ENCODE assay signal across 16 mouse cellular contexts in genomic region chr15:5194446-5194845, GRCm38 (mm10). TPM values are rescaled to one million over a fixed set of nuclear protein-coding genes. Genes with fewer than 3 reads are reported as not detected.
DNase-seq lines count a peak whose midpoint lies in the region; ATAC-seq and TF ChIP-seq lines count a peak whose summit lies in the region.
"Had no signal": no experiment of that assay in that cellular context is flagged by ENCODE, and none has a peak within 500 bp of the region (broad histone marks: within the 10 kb centered on the region; RNA-seq: fewer than 3 reads in every experiment).

No protein-coding gene starts in this region.

- no peaks in the 10 kb centered on the region; the same call in 1 of the 2 replicates for H3K4me1 ChIP-seq in intestine, embryonic 16.5 days (ENCODE audit: control insufficient read depth, insufficient read depth, low read length)
- H3K4me1 ChIP-seq in intestine, postnatal 0 days (replicated peaks; ENCODE audit: control insufficient read depth, insufficient read depth, low read length) = no peaks in the 10 kb centered on the region
- H3K4me1 ChIP-seq in olfactory bulb, adult 2 months (ENCODE audit: control insufficient read depth, insufficient read depth, low read length) = peaks cover 8% of the 10 kb centered on the region; the same call in 1 of the 2 replicates
- H3K4me1 ChIP-seq: forebrain, embryonic 13.5 days; midbrain, embryonic 13.5 days had no signal

- no peak for ATAC-seq in intestine, embryonic 16.5 days
- ATAC-seq in intestine, postnatal 0 days = no peak
- ATAC-seq: forebrain, embryonic 13.5 days had no signal

- WGBS in intestine, embryonic 16.5 days = 81% methylated on average over 6 of the region's 6 CpGs
- 67% methylated on average over 6 of the region's 6 CpGs for WGBS in intestine, postnatal 0 days
- 58% methylated on average over 6 of the region's 6 CpGs for WGBS in olfactory bulb, adult 2 months

- H3K4me2 ChIP-seq in intestine, embryonic 16.5 days (ENCODE audit: low read depth, low read length) = no peak overlapping the region
- no peak overlapping the region for H3K4me2 ChIP-seq in intestine, postnatal 0 days (replicated peaks; ENCODE audit: low read depth)
- H3K4me2 ChIP-seq: forebrain, embryonic 13.5 days; limb, embryonic 13.5 days; midbrain, embryonic 13.5 days had no signal

- peaks cover 2% of the 10 kb centered on the region; the same call in 1 of the 2 replicates for H3K36me3 ChIP-seq in intestine, embryonic 16.5 days (ENCODE audit: control insufficient read depth, insufficient read depth, low read length)
- peaks cover 10% of the 10 kb centered on the region for H3K36me3 ChIP-seq in intestine, postnatal 0 days (ENCODE audit: control insufficient read depth, insufficient read depth)

- no peaks in the 10 kb centered on the region for H3K9me3 ChIP-seq in intestine, embryonic 16.5 days (ENCODE audit: control insufficient read depth, low read length)
- no peaks in the 10 kb centered on the region for H3K9me3 ChIP-seq in intestine, postnatal 0 days (ENCODE audit: control insufficient read depth)
- H3K9me3 ChIP-seq: forebrain, embryonic 13.5 days; heart, embryonic 10.5 days; limb, embryonic 13.5 days; midbrain, embryonic 13.5 days had no signal

- TF ChIP-seq CTCF in intestine, postnatal 0 days (IDR thresholded peaks at IDR 0.05; ENCODE audit: low read depth) = no peak
- TF ChIP-seq CTCF in olfactory bulb, adult 2 months (IDR thresholded peaks at IDR 0.05; ENCODE audit: insufficient read depth, low read depth, low read length) = no peak

- DNase-seq in MN1 (ENCODE audit: low spot score) = peak; percentile 19
- peak; percentile 23 for DNase-seq in adrenal gland, adult 8-10 months
- no peak for DNase-seq in right cerebral cortex, postnatal 14 days
- DNase-seq in cerebellum, postnatal 14 days = no peak
- DNase-seq: cerebellum, adult 11-12 months; gastrocnemius, postnatal 14 days; lung, adult 18-20 months; lung, postnatal 4 days had no signal

- H3K27me3 ChIP-seq in intestine, embryonic 16.5 days (replicated peaks; ENCODE audit: control insufficient read depth, insufficient read depth, low read length) = no peaks in the 10 kb centered on the region
- H3K27me3 ChIP-seq in intestine, postnatal 0 days (replicated peaks; ENCODE audit: control insufficient read depth, insufficient read depth, low read length) = no peaks in the 10 kb centered on the region
- H3K27me3 ChIP-seq: CH12.LX; forebrain, embryonic 13.5 days; limb, embryonic 13.5 days; midbrain, embryonic 13.5 days had no signal

- no peak overlapping the region for H3K9ac ChIP-seq in intestine, embryonic 16.5 days (ENCODE audit: low read depth, low read length)
- no peak overlapping the region for H3K9ac ChIP-seq in intestine, postnatal 0 days (ENCODE audit: low read depth, low read length)
- H3K9ac ChIP-seq: forebrain, embryonic 13.5 days; limb, embryonic 13.5 days; midbrain, embryonic 13.5 days had no signal

- H3K4me3 ChIP-seq in intestine, embryonic 16.5 days (ENCODE audit: low read length) = no peak overlapping the region
- no peak overlapping the region for H3K4me3 ChIP-seq in intestine, postnatal 0 days (ENCODE audit: low read depth, low read length)
- H3K4me3 ChIP-seq in olfactory bulb, adult 2 months (ENCODE audit: insufficient read depth, low read depth, low read length) = no peak overlapping the region
- H3K4me3 ChIP-seq: forebrain, embryonic 13.5 days; heart, embryonic 10.5 days; limb, embryonic 13.5 days; midbrain, embryonic 13.5 days had no signal

- H3K27ac ChIP-seq in intestine, embryonic 16.5 days (ENCODE audit: low read length) = peak overlapping the region; percentile 7; the same call in 1 of the 2 replicates
- H3K27ac ChIP-seq in intestine, postnatal 0 days (ENCODE audit: low read depth, low read length) = no peak overlapping the region
- 0 out of 2 replicates have a peak overlapping the region, but pooled peaks have one; percentile 27 for H3K27ac ChIP-seq in olfactory bulb, adult 2 months (ENCODE audit: insufficient read depth, low read depth, low read length)
- H3K27ac ChIP-seq: forebrain, embryonic 13.5 days; heart, embryonic 10.5 days; limb, embryonic 13.5 days; midbrain, embryonic 13.5 days had no signal

- no peak for TF ChIP-seq POLR2A in olfactory bulb, adult 2 months (IDR thresholded peaks at IDR 0.05; ENCODE audit: insufficient read depth, low read depth, low read length)

RNA-seq across cellular contexts. Expression of gene Ttc33, which starts 9.1 kb away (rescaled TPM):
- polyA plus RNA-seq in intestine, embryonic 16.5 days (2015; fragmentation: Nextera tagmentation; extraction: Ambion mirVana) = 32.0 and 32.9 TPM in 2 replicates
- polyA plus RNA-seq in intestine, postnatal 0 days (2015; fragmentation: Nextera tagmentation; extraction: Ambion mirVana) = 26.0 and 28.8 TPM in 2 replicates
- total RNA-seq in adrenal gland, adult 8-10 months (2022) = 10 to 100 TPM; 61.4 to 94.8 (median 70.7) TPM
- polyA plus RNA-seq in olfactory bulb, adult 2 months (2012; ENCODE audit: insufficient read depth, insufficient read length, low replicate concordance, missing spikeins) = not detected in 2 replicates

RNA-seq across cellular contexts. Expression of gene Ptger4, which starts 49.5 kb away (rescaled TPM):
- 6.0 and 7.1 TPM in 2 replicates for polyA plus RNA-seq in intestine, embryonic 16.5 days (2015; fragmentation: Nextera tagmentation; extraction: Ambion mirVana)
- 14.5 and 15.1 TPM in 2 replicates for polyA plus RNA-seq in intestine, postnatal 0 days (2015; fragmentation: Nextera tagmentation; extraction: Ambion mirVana)
- 1 to 10 TPM; 1.4 to 2.2 (median 1.6) TPM for total RNA-seq in adrenal gland, adult 8-10 months (2022)
- polyA plus RNA-seq in olfactory bulb, adult 2 months (2012; ENCODE audit: insufficient read depth, insufficient read length, low replicate concordance, missing spikeins) = not detected in 2 replicates

RNA-seq across cellular contexts. Expression of gene Prkaa1, which starts 50.8 kb away (rescaled TPM):
- polyA plus RNA-seq in intestine, embryonic 16.5 days (2015; fragmentation: Nextera tagmentation; extraction: Ambion mirVana) = 23.1 and 24.9 TPM in 2 replicates
- polyA plus RNA-seq in intestine, postnatal 0 days (2015; fragmentation: Nextera tagmentation; extraction: Ambion mirVana) = 16.6 and 17.8 TPM in 2 replicates
- total RNA-seq in adrenal gland, adult 8-10 months (2022) = 10 to 100 TPM; 33.2 to 42.6 (median 37.3) TPM
- polyA plus RNA-seq in olfactory bulb, adult 2 months (2012; ENCODE audit: insufficient read depth, insufficient read length, low replicate concordance, missing spikeins) = not detected in 2 replicates

Comparison
In these comparisons a context has a peak if more than half of its experiments do, and no peak if none do; other contexts are left out.
1. DNase-seq: peak in MN1 (single experiment) and adrenal gland, adult 8-10 months (single experiment); none in right cerebral cortex, postnatal 14 days (single experiment) and cerebellum, postnatal 14 days (0 of 2).
2. RNA of gene Ttc33, which starts 9.1 kb away (polyA plus RNA-seq): 32.0 to 32.9 TPM in intestine, embryonic 16.5 days and 26.0 to 28.8 TPM in intestine, postnatal 0 days; not detected in olfactory bulb, adult 2 months; every median in the first group is over 10 times any median in the second.
3. RNA of gene Prkaa1, which starts 50.8 kb away (polyA plus RNA-seq): 23.1 to 24.9 TPM in intestine, embryonic 16.5 days and 16.6 to 17.8 TPM in intestine, postnatal 0 days; not detected in olfactory bulb, adult 2 months; every median in the first group is over 10 times any median in the second.